Mouse (Mus musculus): Measurements from ENCODE around the gene Myo10.

- no peak for TF ChIP-seq CTCF (IDR thresholded peaks at IDR 0.05; ENCODE audit: borderline replicate concordance, control insufficient read depth, extremely low read depth, insufficient read depth, low read length, poor library complexity)
- no peak for TF ChIP-seq POLR2A (IDR thresholded peaks at IDR 0.05; ENCODE audit: control insufficient read depth, extremely low read depth, insufficient read depth, low read length, poor library complexity)
These were observed 135.7 kb downstream of the Myo10 start for GRCm38 (mm10) chr15:25758037-25758436.
